Mouse (Mus musculus) right cerebral cortex, adult 2 months (tissue): ENCODE data around the gene Ccl28.
"Not testable (repeated sequence)": the region's sequence is repeated elsewhere in the genome, so short reads cannot be mapped to it uniquely, and the experiment has no call there.

ENCODE experiments used
- DNase-seq, 2 experiments: peaks; one replicate each; pipeline ENCODE4 v3.0.0; 2021 to 2022; ENCODE audit warnings: low spot score in 2 of 2

Gene Ccl28

GRCm38 (mm10) chr13:119648891-119649698 lies 25.5 kb downstream of the Ccl28 start:
- peak; percentile 68 to 69 for DNase-seq

- DNase-seq, result no peak
Measured at GRCm38 (mm10) chr13:119649699-119650046, 26.1 kb downstream of the Ccl28 start.

- DNase-seq, result peak in 1 of 2 experiments; percentile 22
Measured at GRCm38 (mm10) chr13:119654734-119655133, 31.1 kb downstream of the Ccl28 start.

- no peak for DNase-seq
Measured at GRCm38 (mm10) chr13:119656246-119656645, 32.6 kb downstream of the Ccl28 start.

GRCm38 (mm10) chr13:119656846-119657416 lies 33.3 kb downstream of the Ccl28 start:
- no peak for DNase-seq

GRCm38 (mm10) chr13:119661420-119661819 lies 37.8 kb downstream of the Ccl28 start:
- peak; percentile 31 to 49 for DNase-seq

GRCm38 (mm10) chr13:119678794-119679193 lies 55.2 kb downstream of the Ccl28 start:
- DNase-seq, result no peak

- DNase-seq, result no peak
Measured at GRCm38 (mm10) chr13:119679721-119680120, 56.1 kb downstream of the Ccl28 start.

GRCm38 (mm10) chr13:119681161-119681560 lies 57.5 kb downstream of the Ccl28 start:
- no peak for DNase-seq

- DNase-seq, result no peak
Measured at GRCm38 (mm10) chr13:119684416-119685177, 61.0 kb downstream of the Ccl28 start.

- no peak for DNase-seq
Measured at GRCm38 (mm10) chr13:119689709-119690038, 66.1 kb downstream of the Ccl28 start.

- DNase-seq, result peak; percentile 99
Measured at GRCm38 (mm10) chr13:119690039-119690728, 66.6 kb downstream of the Ccl28 start, which contains the start of gene Hmgcs1. Gene Hmgcs1 (plus strand): TSS chr13:119690379.

- no peak for DNase-seq
Measured at GRCm38 (mm10) chr13:119690876-119691620, 67.4 kb downstream of the Ccl28 start.

GRCm38 (mm10) chr13:119691958-119692357 lies 68.3 kb downstream of the Ccl28 start:
- DNase-seq, result not testable (repeated sequence)

- DNase-seq, result no peak
Measured at GRCm38 (mm10) chr13:119695676-119696075, 72.1 kb downstream of the Ccl28 start.

GRCm38 (mm10) chr13:119696496-119696895 lies 72.9 kb downstream of the Ccl28 start:
- DNase-seq, result no peak

GRCm38 (mm10) chr13:119698436-119698835 lies 74.8 kb downstream of the Ccl28 start:
- DNase-seq, result no peak
